Mouse (Mus musculus) forebrain, embryonic 12.5 days (tissue): ENCODE data around the gene Gramd1b. TPM values are rescaled to one million over a fixed set of nuclear protein-coding genes. Genes with fewer than 3 reads are reported as not detected.

ENCODE experiments used
- ATAC-seq: fragments of 200-750 bp; cut with Nextera tagmentation; 2 replicates; pipeline ENCODE4 v1.8.0; 2017; ENCODE audit warnings: moderate TSS enrichment; ENCODE audit not compliant: low FRiP score
- H3K27ac ChIP-seq: fragments of 300-500 bp; sonication (generic); 2 replicates; pipeline ENCODE4 v1.5.1; 2016; ENCODE audit warnings: mild to moderate bottlenecking
- H3K27me3 ChIP-seq: fragments of 300-500 bp; sonication (generic); 2 replicates; pipeline ENCODE4 v1.6.1; 2016; ENCODE audit warnings: mild to moderate bottlenecking
- H3K36me3 ChIP-seq: fragments of 300-500 bp; sonication (generic); replicated peaks from 2 replicates; pipeline ENCODE4 v1.6.1; 2016; ENCODE audit warnings: mild to moderate bottlenecking
- H3K4me1 ChIP-seq: fragments of 300-500 bp; sonication (generic); 2 replicates; pipeline ENCODE4 v1.6.1; 2016
- H3K4me2 ChIP-seq: fragments of 300-500 bp; sonication (generic); 2 replicates; pipeline ENCODE4 v1.6.1; 2016; ENCODE audit warnings: mild to moderate bottlenecking, moderate library complexity
- H3K4me3 ChIP-seq: fragments of 300-500 bp; sonication (generic); replicated peaks from 2 replicates; pipeline ENCODE4 v1.5.1; 2016; ENCODE audit warnings: mild to moderate bottlenecking
- H3K9ac ChIP-seq: fragments of 300-500 bp; sonication (generic); 2 replicates; pipeline ENCODE4 v1.6.1; 2016; ENCODE audit warnings: mild to moderate bottlenecking
- H3K9me3 ChIP-seq: fragments of 300-500 bp; sonication (generic); 2 replicates; pipeline ENCODE4 v1.6.1; 2016
- WGBS: fragments of 180-500 bp; shearing (Covaris S2); methylation state at CpG from one replicate; pipeline ENCODE4 v1.1.7; 2016; 5-methylcytosine and 5-hydroxymethylcytosine counted together
- polyA plus RNA-seq: library from polyadenylated mRNA; unstranded; fragments of >200 nt; fragmentation: Nextera tagmentation; extraction: Ambion mirVana; gene quantifications from 2 replicates; pipeline ENCODE4 v1.2.1, GENCODE M21; 2016

The Gramd1b gene
- polyA plus RNA-seq, 1 experiment from 2014 or later: 4.6 TPM

DNA sequence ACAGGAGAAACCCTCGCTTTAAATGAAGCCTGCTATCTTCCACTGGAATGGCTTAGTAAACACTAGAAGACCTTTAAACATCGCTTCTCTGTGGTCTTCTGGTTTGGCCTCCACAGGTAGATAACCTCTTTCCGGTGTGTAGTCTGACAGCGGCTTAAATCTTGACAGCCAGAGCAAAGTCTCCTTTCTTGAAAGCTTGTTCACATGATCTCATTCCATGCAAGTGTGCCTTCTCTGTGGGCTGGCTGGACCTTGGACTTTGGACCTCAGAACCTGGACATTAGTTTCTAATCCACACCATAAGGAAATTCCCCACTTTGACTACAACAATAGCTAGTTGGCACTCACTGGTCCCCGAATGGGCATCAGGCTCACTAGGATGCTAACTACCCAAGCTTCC lies 65.6 kb downstream of the Gramd1b start:
- H3K9me3 ChIP-seq: no peaks in the 10 kb centered on the region
- no peak for ATAC-seq
- no peak overlapping the region for H3K9ac ChIP-seq
- peaks cover 14% of the 10 kb centered on the region; the same call in 1 of the 2 replicates for H3K4me1 ChIP-seq
- 0 out of 2 replicates have a peak, but pooled peaks cover 3% of the 10 kb centered on the region for H3K27me3 ChIP-seq
- H3K27ac ChIP-seq: no peak overlapping the region
- WGBS: 93% methylated on average over 5 of the region's 5 CpGs
- H3K36me3 ChIP-seq: no peaks in the 10 kb centered on the region
- H3K4me2 ChIP-seq: no peak overlapping the region
- no peak overlapping the region for H3K4me3 ChIP-seq

DNA sequence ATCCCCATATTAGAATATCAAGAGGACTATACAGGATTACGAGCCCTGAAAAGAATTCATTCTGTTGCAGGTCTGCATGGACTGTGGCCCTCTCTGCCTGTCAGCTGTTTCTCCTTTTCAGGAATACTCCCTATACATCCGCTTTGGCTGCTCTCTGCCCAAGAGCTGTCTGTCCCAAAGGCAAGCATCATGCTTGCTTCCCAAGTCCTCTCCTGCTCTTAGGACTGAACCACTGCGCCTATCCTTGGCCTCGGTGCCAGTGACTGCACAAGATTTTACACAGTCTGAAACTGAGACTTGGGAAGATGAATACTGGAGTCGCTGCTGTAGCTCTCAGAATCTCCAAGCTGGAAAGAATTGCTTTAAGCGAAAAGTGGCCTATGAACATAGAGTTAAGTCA lies 68.8 kb downstream of the Gramd1b start:
- Histone ChIP-seq H3K9ac (no peak overlapping the region), H3K4me2 (no peak overlapping the region), H3K27ac (no peak overlapping the region), H3K9me3 (no peaks in the 10 kb centered on the region), H3K4me3 (no peak overlapping the region), H3K27me3 (peaks cover 17% of the 10 kb centered on the region; the same call in 1 of the 2 replicates), H3K36me3 (no peaks in the 10 kb centered on the region), H3K4me1 (peaks cover 14% of the 10 kb centered on the region; the same call in 1 of the 2 replicates)
- WGBS: 68% methylated on average over 6 of the region's 6 CpGs
- no peak for ATAC-seq

DNA sequence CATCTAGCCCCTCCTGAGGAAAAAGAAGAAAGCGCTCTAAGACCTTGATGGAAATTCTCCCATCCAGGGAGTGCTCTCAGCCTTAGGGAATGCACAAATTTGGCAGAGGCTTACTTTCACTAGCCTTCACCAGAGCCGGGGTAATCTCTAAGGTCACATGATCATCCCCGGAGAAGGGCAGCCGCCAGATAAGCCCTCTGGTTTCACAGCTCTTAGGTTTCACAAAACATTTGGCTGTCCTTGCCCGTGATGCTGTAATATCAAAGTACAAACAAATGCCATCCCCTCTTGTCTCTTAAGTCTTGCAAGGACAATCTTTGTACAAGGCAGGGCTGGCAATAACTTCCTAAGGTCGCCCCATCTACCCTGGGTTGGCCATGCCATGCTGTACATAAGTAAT lies 70.4 kb downstream of the Gramd1b start:
- Histone ChIP-seq H3K4me2 (no peak overlapping the region), H3K36me3 (no peaks in the 10 kb centered on the region), H3K9ac (no peak overlapping the region), H3K9me3 (no peaks in the 10 kb centered on the region), H3K4me3 (no peak overlapping the region), H3K27ac (no peak overlapping the region), H3K27me3 (peaks cover 22% of the 10 kb centered on the region), H3K4me1 (peaks cover 23% of the 10 kb centered on the region; the same call in 1 of the 2 replicates)
- no peak for ATAC-seq
- 54% methylated on average over 6 of the region's 6 CpGs for WGBS

DNA sequence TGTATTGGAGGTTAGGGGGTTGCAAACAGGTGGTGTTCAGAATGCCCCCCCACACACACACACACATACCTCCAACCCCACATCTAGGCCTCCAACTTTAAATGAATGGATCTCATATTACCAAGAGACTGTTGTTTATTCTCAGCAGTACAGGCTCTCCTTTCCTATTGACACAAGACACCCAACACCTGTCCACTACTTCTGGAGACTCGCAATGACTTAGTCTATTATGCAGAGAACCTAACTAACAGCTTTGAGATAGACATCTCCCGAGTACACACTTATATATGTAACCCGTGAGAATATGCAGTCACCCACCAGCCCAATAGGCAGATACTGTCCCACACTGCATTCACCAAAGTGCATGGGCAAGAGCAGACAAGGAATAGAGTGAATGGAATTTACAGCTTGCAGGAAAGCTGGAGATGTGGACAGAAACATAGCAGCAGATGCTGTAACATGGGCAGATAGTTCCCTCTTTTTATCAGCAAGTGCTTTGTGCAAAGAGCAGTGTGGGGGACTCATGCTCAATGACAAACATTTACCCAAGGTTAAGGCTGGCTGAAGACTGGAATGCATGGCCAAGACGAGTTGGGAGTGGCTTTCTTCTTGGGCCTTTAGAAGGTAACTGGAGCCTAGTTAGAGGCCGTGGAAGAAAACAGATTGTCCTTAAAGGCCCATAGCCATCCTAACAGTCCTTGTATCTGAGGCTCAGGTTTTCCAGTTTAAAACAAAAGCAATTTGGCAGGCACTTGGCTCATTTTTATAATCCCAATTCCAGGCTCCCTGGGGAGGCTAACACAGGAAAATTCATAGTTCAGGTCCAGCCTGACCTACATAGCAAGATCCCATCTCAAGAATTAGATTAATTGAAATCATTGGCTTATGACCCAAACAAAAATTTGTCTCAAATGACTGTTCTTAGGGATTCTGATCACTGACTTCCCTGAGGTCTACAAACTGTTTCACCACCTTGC lies 71.6 kb downstream of the Gramd1b start:
- Histone ChIP-seq H3K27ac (no peak overlapping the region), H3K4me3 (no peak overlapping the region), H3K4me1 (peaks cover 31% of the 10 kb centered on the region; the same call in 1 of the 2 replicates), H3K9ac (no peak overlapping the region), H3K36me3 (no peaks in the 10 kb centered on the region), H3K27me3 (peaks cover 27% of the 10 kb centered on the region), H3K9me3 (no peaks in the 10 kb centered on the region), H3K4me2 (no peak overlapping the region)
- 82% methylated on average over 5 of the region's 5 CpGs for WGBS
- ATAC-seq: no peak

DNA sequence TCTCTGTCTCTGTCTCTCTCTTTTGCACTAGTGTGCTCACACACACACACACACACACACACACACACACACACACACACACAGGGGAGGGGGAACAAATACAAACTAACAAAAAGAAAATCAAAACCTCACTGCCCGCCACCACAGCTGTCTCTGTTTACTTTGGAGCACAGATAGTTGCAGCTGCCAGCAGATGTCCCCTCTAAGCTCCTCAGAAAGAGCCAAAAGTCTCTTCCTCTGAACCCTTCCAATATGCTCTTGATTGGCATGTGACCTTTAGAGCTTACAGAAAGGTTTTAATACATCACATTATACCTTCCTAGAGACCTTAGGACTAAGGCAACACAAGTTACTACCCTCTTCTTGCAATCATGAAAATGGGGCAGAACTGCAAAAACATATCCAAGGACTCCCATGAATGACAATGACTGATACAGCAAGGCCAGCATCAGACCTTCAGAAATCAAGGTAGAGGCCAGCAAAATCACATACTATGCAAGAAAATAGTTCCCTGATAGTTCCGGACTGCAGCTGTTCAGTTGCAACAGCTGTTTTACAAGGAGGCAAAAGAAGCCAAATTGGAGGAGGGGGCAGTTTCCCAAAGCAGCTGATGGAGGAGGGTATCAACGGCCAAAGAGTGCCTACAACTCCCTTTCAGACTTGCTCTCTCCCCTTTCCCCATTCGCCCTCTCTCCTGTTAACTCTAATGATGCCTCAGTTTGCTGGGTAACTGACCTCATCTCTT lies 72.5 kb downstream of the Gramd1b start:
- peaks cover 31% of the 10 kb centered on the region; the same call in 1 of the 2 replicates for H3K4me1 ChIP-seq
- H3K4me3 ChIP-seq: no peak overlapping the region
- H3K27me3 ChIP-seq: peaks cover 36% of the 10 kb centered on the region
- H3K4me2 ChIP-seq: no peak overlapping the region
- no peak overlapping the region for H3K9ac ChIP-seq
- no peak overlapping the region for H3K27ac ChIP-seq
- no peaks in the 10 kb centered on the region for H3K36me3 ChIP-seq
- no peak for ATAC-seq
- WGBS: 72% methylated on average over 4 of the region's 4 CpGs
- H3K9me3 ChIP-seq: no peaks in the 10 kb centered on the region

DNA sequence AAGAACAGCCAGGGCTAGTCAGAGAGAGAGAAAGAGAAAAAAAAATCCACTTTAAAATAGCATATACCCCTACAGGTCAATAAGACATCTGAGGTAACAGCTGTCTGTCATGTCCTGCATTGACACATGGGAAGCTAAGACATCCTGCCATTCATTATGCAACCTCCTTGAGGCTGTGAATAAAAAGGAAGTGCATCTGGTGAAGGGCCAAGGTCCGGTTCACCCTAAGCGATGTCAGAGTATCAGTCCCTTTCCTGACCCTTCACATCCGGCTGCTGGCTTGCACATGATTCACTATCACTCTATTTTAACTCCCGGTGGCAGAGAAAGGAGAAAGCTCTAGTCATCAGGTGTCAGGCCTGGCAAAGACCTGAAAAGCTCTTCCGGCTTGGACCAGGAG lies 73.7 kb downstream of the Gramd1b start:
- no peak overlapping the region for H3K9ac ChIP-seq
- WGBS: 87% methylated on average over 5 of the region's 5 CpGs
- H3K4me1 ChIP-seq: peaks cover 30% of the 10 kb centered on the region; the same call in 1 of the 2 replicates
- H3K27ac ChIP-seq: no peak overlapping the region
- no peak overlapping the region for H3K4me3 ChIP-seq
- ATAC-seq: no peak
- no peaks in the 10 kb centered on the region for H3K9me3 ChIP-seq
- H3K4me2 ChIP-seq: no peak overlapping the region
- H3K36me3 ChIP-seq: no peaks in the 10 kb centered on the region
- peaks cover 39% of the 10 kb centered on the region for H3K27me3 ChIP-seq

DNA sequence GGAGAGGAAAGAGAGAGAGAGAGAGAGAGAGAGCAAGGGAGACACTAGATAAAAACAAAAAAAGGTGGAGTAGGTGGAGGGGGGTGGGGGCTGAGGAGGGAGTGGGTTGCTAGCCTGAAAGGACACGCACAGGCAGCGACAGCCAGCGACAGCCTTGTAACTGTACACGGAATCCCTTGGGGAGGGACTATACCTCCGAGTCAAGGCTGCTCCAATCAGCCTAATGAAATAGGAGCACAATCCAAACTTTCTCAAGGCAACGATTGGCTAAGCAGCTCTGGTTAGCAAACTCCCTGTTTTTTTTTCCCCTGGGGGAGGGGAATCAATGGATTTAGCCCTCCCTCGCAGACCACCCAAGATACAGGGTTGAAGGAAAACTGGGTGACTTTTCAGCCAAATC lies 75.0 kb downstream of the Gramd1b start:
- Histone ChIP-seq H3K4me3 (peak overlapping the region; percentile 58), H3K9me3 (no peaks in the 10 kb centered on the region), H3K4me1 (peaks cover 20% of the 10 kb centered on the region; the same call in 1 of the 2 replicates), H3K27me3 (peaks cover 39% of the 10 kb centered on the region), H3K36me3 (no peaks in the 10 kb centered on the region), H3K27ac (no peak overlapping the region), H3K4me2 (peak overlapping the region; percentile 98), H3K9ac (peak overlapping the region; percentile 66)
- peak; percentile 90 for ATAC-seq
- WGBS: 0% methylated on average over 7 of the region's 7 CpGs

DNA sequence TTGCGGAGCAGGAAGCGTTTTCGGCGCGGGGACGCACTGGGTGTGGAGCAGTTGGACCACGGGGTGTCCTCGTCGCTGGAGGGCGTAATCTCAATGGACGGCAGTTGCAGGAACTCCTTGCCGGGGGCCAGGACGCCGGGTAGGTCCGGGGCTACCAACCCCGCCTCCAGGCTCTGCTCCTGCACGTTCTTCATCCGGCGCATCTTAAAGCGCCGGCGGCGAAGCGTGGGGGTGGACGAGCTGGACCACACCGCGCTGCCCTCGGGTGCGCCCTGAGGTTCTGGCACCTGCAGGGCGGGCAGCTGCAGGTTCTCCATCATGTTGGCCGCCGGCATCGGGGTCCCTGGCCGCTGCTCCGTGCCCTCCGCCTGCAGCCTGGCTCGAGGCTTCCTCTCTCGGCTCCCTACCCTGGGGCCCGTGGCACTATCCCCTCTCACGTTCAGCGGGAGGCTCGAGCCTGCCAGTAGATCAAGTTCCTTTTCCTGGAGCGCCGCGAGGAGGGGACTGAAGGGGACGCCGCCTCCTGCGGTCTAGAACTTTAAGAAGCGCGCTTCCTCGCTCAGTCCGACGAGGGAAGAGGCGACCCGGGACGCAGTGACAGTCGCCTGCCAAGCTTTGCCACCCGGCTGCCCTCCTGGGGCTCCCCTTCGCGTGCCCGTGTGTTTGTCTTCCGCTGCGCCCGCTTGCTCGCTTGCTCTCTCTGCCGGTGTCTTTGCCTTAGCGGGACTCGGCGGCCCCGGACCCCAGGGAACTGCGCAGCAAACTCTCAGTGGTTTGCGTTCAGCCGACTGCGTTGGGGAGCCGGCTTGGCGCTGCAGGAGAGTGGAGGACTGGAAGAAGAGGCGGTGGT lies 75.6 kb downstream of the Gramd1b start:
- Histone ChIP-seq H3K4me2 (peak overlapping the region; percentile 98), H3K4me3 (peak overlapping the region; percentile 58), H3K4me1 (peaks cover 17% of the 10 kb centered on the region; the same call in 1 of the 2 replicates), H3K27me3 (peaks cover 39% of the 10 kb centered on the region), H3K9ac (peak overlapping the region; percentile 66), H3K27ac (no peak overlapping the region), H3K36me3 (no peaks in the 10 kb centered on the region), H3K9me3 (no peaks in the 10 kb centered on the region)
- peak; percentile 66 for ATAC-seq
- under 1% methylated on average over 67 of the region's 77 CpGs for WGBS

DNA sequence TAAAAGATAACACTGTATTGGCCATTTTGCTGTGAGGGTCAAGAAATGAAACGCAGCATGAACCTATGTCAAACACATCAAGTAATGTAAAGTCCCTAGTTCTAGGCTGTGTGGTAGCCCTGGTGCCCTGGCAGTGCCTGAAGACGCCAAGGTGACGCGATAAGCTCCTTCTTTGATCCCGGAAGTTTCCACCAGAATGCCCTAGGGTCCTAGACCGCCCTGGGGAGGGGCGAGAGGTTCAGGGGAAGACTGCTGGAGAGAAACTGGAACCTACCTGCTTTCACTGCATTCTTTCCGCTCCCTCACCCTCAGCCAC lies 76.2 kb downstream of the Gramd1b start:
- H3K9me3 ChIP-seq: no peaks in the 10 kb centered on the region
- H3K27ac ChIP-seq: no peak overlapping the region
- peak overlapping the region; percentile 98 for H3K4me2 ChIP-seq
- no peak for ATAC-seq
- WGBS: 3% methylated on average over 8 of the region's 8 CpGs
- H3K4me3 ChIP-seq: peak overlapping the region; percentile 58
- no peaks in the 10 kb centered on the region for H3K36me3 ChIP-seq
- H3K27me3 ChIP-seq: peaks cover 39% of the 10 kb centered on the region
- peaks cover 17% of the 10 kb centered on the region; the same call in 1 of the 2 replicates for H3K4me1 ChIP-seq
- H3K9ac ChIP-seq: peak overlapping the region; percentile 66

DNA sequence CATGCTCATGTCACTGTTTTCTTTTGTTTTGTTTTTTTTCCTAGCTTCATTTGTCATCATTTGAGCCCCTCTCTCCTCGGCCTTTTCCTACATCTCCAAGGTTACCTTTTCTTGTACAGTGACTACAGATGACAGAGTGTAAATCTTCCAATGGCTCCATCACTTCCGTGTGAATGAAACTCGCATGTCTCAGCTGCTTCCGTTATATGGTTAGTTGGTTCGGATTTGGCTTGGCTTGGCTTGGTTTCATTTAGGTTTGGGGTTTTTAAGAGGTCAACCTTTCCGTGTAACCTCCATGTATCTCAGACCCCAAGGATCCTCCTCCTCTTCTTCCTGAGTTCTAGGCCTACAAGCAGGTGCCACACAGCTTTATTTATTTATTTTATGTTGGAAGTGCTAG lies 77.3 kb downstream of the Gramd1b start:
- H3K4me1 ChIP-seq: peaks cover 22% of the 10 kb centered on the region; the same call in 1 of the 2 replicates
- ATAC-seq: no peak
- H3K27me3 ChIP-seq: peaks cover 33% of the 10 kb centered on the region
- H3K9ac ChIP-seq: no peak overlapping the region
- 93% methylated on average over 6 of the region's 6 CpGs for WGBS
- no peak overlapping the region for H3K4me3 ChIP-seq
- no peak overlapping the region for H3K27ac ChIP-seq
- H3K36me3 ChIP-seq: no peaks in the 10 kb centered on the region
- no peaks in the 10 kb centered on the region for H3K9me3 ChIP-seq
- no peak overlapping the region for H3K4me2 ChIP-seq

DNA sequence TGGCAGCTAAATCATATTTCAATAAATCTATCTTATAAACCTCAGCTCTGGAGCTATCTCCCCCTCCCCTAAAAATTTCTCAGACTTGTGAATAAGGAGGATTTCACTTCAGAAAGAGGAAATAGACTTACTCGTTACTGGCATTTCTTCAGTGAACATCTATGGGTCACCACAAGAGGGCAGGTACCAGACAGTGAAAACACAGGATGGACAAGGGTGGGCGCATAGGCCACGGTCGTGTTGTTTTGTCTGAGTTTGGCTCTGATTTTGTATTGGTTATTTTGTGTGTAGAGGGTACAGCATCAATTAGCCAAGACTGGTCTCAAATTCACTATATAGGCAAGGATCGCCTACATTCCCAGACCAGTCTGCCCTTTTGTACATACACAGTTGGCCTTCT lies 79.0 kb downstream of the Gramd1b start:
- no peak overlapping the region for H3K9ac ChIP-seq
- no peaks in the 10 kb centered on the region for H3K9me3 ChIP-seq
- H3K4me1 ChIP-seq: peaks cover 22% of the 10 kb centered on the region; the same call in 1 of the 2 replicates
- no peaks in the 10 kb centered on the region for H3K36me3 ChIP-seq
- WGBS: 70% methylated on average over 5 of the region's 5 CpGs
- H3K4me3 ChIP-seq: no peak overlapping the region
- no peak overlapping the region for H3K27ac ChIP-seq
- H3K4me2 ChIP-seq: no peak overlapping the region
- H3K27me3 ChIP-seq: peaks cover 24% of the 10 kb centered on the region
- no peak for ATAC-seq
